Mouse (Mus musculus) bone marrow macrophage, adult 2 months (primary cell): ENCODE results near the gene Snx21.

ENCODE experiments used
- CTCF ChIP-seq: IDR thresholded peaks from 2 replicates; pipeline ENCODE4 v1.5.1; 2012; ENCODE audit warnings: low read depth, mild to moderate bottlenecking, low read length, moderate library complexity
- POLR2A ChIP-seq: IDR thresholded peaks from 2 replicates; pipeline ENCODE4 v1.6.1; 2012; ENCODE audit warnings: mild to moderate bottlenecking, low read depth, low read length, borderline replicate concordance

GRCm38 (mm10) chr2:164754105-164754504 lies 31.5 kb upstream of the Snx21 start:
- no peak for TF ChIP-seq POLR2A
- no peak for TF ChIP-seq CTCF
